Mouse (Mus musculus) kidney, adult 2 months (tissue): Measurements from ENCODE around the gene Fry. TPM values are rescaled to one million over a fixed set of nuclear protein-coding genes. Genes with fewer than 3 reads are reported as not detected.

Experiments used
- DNase-seq: peaks from one replicate; pipeline ENCODE4 v3.0.0; 2021
- H3K27ac ChIP-seq: fragments of 200-500 bp; 2 replicates; pipeline ENCODE4 v1.5.1; 2012; ENCODE audit warnings: low read depth, low read length, control low read depth, inconsistent platforms; ENCODE audit not compliant: insufficient read depth
- H3K27me3 ChIP-seq: fragments of 200-500 bp; replicated peaks from 2 replicates; pipeline ENCODE4 v1.6.1; 2012; ENCODE audit warnings: mild to moderate bottlenecking, moderate library complexity, low read length, inconsistent platforms; ENCODE audit not compliant: control insufficient read depth, insufficient read depth
- H3K36me3 ChIP-seq: fragments of 200-500 bp; 2 replicates; pipeline ENCODE4 v1.6.1; 2012; ENCODE audit warnings: mild to moderate bottlenecking, moderate library complexity, low read length, inconsistent platforms; ENCODE audit not compliant: control insufficient read depth, insufficient read depth
- H3K4me1 ChIP-seq: fragments of 200-500 bp; 2 replicates; pipeline ENCODE4 v1.6.1; 2011; ENCODE audit warnings: low read length; ENCODE audit not compliant: control insufficient read depth, insufficient read depth
- H3K4me3 ChIP-seq: fragments of 200-500 bp; 2 replicates; pipeline ENCODE4 v1.5.1; 2011; ENCODE audit warnings: mild to moderate bottlenecking, low read depth, low read length, control low read depth; ENCODE audit not compliant: insufficient read depth
- CTCF ChIP-seq: fragments of 200-500 bp; conservative IDR thresholded peaks from 2 replicates; pipeline ENCODE4 v1.5.1; 2011; ENCODE audit warnings: low read depth, mild to moderate bottlenecking, control low read depth, low read length, moderate library complexity, mixed read lengths; ENCODE audit not compliant: insufficient read depth, insufficient read length
- POLR2A ChIP-seq: fragments of 200-500 bp; IDR thresholded peaks from one replicate; pipeline ENCODE4 v1.6.1; 2011; ENCODE audit warnings: low read depth, low read length, control low read depth
- WGBS: fragments of 180-500 bp; shearing (Covaris S2); methylation state at CpG from one replicate; pipeline ENCODE4 v1.1.7; 2018; 5-methylcytosine and 5-hydroxymethylcytosine counted together
- polyA plus RNA-seq: library from polyadenylated mRNA; depleted of rRNA; stranded (reverse); fragments of >200 nt; gene quantifications from 2 replicates; pipeline ENCODE4 v1.2.3, GENCODE M21; 2012

Gene Fry
- polyA plus RNA-seq, 1 experiment, result 12.9 TPM

DNA sequence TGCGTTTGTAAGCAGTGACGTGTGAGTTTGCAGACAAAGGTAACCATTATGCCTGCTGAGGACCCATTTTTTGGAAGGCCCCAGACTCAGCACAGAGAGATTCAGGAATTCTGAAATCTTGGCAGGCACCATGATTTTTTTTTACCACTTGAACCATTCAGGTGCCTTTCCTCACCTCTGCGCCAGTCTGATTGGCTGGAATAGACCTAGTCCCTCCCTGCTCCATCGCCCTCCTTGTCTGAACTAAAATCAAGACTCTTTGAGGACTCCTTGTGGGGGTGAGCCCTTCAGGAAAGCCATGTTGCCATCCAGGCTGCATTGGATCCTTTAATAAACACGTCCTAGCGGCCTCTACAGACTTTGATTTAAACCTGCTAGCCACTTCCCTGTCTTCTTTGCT lies 103.4 kb downstream of the Fry start:
- Histone ChIP-seq H3K27me3 (no peaks in the 10 kb centered on the region; the same call in 1 of the 2 replicates), H3K36me3 (no peaks in the 10 kb centered on the region), H3K4me3 (no peak overlapping the region), H3K4me1 (no peaks in the 10 kb centered on the region), H3K27ac (no peak overlapping the region)
- no peak for DNase-seq
- TF ChIP-seq CTCF (no peak), POLR2A (no peak)
- WGBS, result 90% methylated on average over 6 of the region's 6 CpGs

DNA sequence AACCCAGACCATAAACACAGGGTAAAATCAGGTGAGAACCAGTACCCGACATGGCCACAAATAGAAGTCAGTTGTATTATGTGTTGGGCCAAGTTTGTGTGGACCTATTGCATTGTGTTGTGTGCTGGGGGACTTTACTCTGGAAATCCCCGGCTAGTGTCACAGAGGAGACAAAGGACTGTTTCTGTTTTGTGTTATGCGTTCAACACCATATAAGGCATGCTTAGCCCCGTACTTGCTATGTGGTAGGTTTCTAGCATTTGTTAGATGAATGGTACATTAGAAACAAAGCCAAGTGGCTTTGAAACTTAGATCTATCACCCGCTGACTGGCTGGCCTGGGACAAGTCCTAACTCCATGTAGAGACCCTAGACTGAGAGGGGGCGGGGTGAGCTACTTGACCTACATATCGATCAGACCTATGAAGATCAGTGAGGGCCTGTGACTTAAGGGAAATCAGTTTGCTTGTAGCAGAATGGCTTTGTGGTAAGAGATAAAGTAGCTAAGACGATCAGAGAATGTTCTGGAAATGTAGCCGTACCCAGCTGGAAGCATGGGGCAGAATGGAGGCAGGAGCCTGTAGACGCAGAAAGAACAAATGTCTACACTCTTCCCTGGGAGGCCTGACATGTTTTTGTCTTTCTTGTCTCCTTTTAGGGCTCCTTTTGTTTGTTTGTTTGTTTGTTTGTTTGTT lies 105.2 kb downstream of the Fry start:
- no peak for TF ChIP-seq CTCF
- no peak for TF ChIP-seq POLR2A
- Histone ChIP-seq H3K27me3 (no peaks in the 10 kb centered on the region; the same call in 1 of the 2 replicates), H3K4me1 (no peaks in the 10 kb centered on the region), H3K27ac (no peak overlapping the region), H3K36me3 (no peaks in the 10 kb centered on the region), H3K4me3 (no peak overlapping the region)
- DNase-seq, result no peak
- 91% methylated on average over 10 of the region's 10 CpGs for WGBS

GRCm38 (mm10) chr5:150229086-150229485 lies 110.6 kb downstream of the Fry start:
- 47% methylated on average over 5 of the region's 5 CpGs for WGBS
- TF ChIP-seq POLR2A (no peak), CTCF (no peak)
- no peak overlapping the region for H3K4me3 ChIP-seq
- no peak overlapping the region for H3K27ac ChIP-seq
- H3K27me3 ChIP-seq, result no peaks in the 10 kb centered on the region
- H3K36me3 ChIP-seq, result no peaks in the 10 kb centered on the region
- no peak for DNase-seq
- H3K4me1 ChIP-seq, result no peaks in the 10 kb centered on the region

DNA sequence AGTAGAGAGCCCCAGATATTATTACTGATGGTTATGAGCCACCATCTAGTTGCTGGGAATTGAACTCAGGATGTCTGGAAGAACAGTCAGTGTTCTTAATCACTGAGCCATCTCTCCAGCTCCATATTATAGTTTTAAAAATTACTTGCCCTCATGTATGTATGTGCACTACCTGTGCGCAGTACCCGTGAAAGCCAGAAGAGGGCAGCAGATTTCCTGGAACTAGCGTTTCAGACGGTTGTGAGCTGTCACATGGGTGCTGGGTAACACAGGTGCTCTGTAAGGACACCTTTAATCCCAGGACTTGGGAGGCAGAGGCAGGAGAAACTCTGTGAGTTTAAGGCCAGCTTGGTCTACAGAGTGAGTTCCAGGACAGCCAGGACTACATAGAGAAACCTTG lies 111.3 kb downstream of the Fry start:
- H3K27ac ChIP-seq, result no peak overlapping the region
- no peaks in the 10 kb centered on the region for H3K4me1 ChIP-seq
- WGBS, result 92% methylated on average over 4 of the region's 4 CpGs
- TF ChIP-seq CTCF (0 out of 2 replicates have a peak, but pooled peaks have one; percentile 13), POLR2A (no peak)
- DNase-seq, result no peak
- no peaks in the 10 kb centered on the region for H3K27me3 ChIP-seq
- no peak overlapping the region for H3K4me3 ChIP-seq
- no peaks in the 10 kb centered on the region for H3K36me3 ChIP-seq

- 39% methylated on average over 16 of the region's 21 CpGs for WGBS
- TF ChIP-seq CTCF (peak; percentile 44), POLR2A (no peak)
- no peak overlapping the region for H3K4me3 ChIP-seq
Observed at GRCm38 (mm10) chr5:150232159-150233150, 114.0 kb downstream of the Fry start.

GRCm38 (mm10) chr5:150233154-150233886 lies 114.9 kb downstream of the Fry start:
- Histone ChIP-seq H3K4me1 (no peaks in the 10 kb centered on the region), H3K27me3 (no peaks in the 10 kb centered on the region), H3K4me3 (no peak overlapping the region), H3K36me3 (no peaks in the 10 kb centered on the region), H3K27ac (no peak overlapping the region)
- WGBS, result 47% methylated on average over 17 of the region's 17 CpGs
- no peak for TF ChIP-seq POLR2A
- TF ChIP-seq CTCF, result peak; percentile 83
- DNase-seq, result peak; percentile 69

More at GRCm38 (mm10) chr5:150232159-150233150, 114.0 kb downstream of the Fry start:
- Histone ChIP-seq H3K36me3 (no peaks in the 10 kb centered on the region), H3K27me3 (no peaks in the 10 kb centered on the region), H3K27ac (no peak overlapping the region), H3K4me1 (no peaks in the 10 kb centered on the region)
- peak; percentile 7 for DNase-seq
